Mouse (Mus musculus) thymus, postnatal 14 days (tissue): ENCODE data around the gene Cox7a1.
"Not testable (repeated sequence)": the region's sequence is repeated elsewhere in the genome, so short reads cannot be mapped to it uniquely, and the experiment has no call there.

Source experiments
- DNase-seq: peaks from one replicate; pipeline ENCODE4 v3.0.0; 2021

Cox7a1 gene

DNA sequence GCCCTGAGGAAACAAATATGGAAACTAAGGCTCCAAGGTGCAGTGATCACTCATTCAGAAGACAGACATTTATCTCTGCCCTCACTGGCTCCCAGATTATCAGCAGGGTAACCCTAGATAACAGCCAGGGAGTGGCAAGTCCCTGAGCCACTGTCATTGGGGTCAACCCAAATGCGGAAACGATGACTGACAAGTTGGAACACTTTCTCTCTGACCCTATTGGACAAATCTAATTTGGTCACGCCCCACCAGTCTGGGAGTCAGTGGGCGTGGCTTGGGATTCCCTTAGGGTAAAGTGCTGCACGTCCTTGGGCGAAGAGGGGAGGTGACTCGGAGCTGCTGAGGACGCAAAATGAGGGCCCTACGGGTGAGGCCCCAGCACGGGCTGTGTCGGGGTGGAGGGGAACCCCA lies at the start of gene Cox7a1:
Gene Cox7a1, plus strand, starts transcription at position 266 of the 411 bp plus-strand sequence.
- peak; percentile 91 for DNase-seq

- no peak for DNase-seq
These were observed 47.1 kb upstream of the Cox7a1 start for GRCm38 (mm10) chr7:30136826-30137225.

DNA sequence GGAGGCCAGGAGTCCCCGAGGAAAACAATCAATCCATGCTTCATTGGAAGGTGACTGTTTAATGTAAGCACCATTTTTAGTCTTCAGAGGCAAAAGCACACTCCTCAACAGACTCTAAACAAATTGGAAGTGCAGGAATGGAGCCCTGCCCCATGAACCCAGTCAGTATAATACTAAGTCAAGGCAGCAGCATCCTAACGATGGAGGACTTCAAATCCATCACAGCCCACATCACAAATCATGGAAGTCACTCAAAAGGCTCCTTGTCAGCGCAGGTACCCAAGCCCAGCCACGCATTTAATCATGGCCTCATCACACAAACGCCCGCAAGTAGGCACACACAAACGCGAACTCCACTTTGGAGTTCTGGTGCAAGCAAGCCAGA lies 40.8 kb upstream of the Cox7a1 start:
- no peak for DNase-seq

GRCm38 (mm10) chr7:30143555-30144209 lies 40.3 kb upstream of the Cox7a1 start:
- peak; percentile 75 for DNase-seq

DNA sequence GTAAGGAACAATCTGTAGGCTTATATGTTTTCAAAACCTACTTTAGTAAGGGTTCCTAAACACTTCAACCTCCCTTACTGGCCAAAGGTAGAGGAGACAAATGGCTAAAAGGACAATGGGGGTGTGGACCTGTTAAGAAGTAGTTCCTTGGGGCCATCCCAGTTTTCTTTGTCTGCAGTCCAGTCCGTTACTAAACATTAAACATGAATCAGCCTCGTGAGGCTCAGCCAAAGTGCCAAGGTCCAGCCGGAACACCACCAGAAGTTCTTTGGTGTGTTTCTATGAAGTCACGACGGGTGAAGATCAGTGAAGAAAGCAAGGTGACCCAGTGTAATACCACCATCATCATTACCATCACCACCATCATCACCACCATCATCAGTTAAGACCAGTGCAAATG lies 36.9 kb upstream of the Cox7a1 start:
- DNase-seq = no peak

GRCm38 (mm10) chr7:30154040-30154439 lies 29.9 kb upstream of the Cox7a1 start:
- DNase-seq = no peak

GRCm38 (mm10) chr7:30155507-30155906 lies 28.4 kb upstream of the Cox7a1 start:
- no peak for DNase-seq

DNA sequence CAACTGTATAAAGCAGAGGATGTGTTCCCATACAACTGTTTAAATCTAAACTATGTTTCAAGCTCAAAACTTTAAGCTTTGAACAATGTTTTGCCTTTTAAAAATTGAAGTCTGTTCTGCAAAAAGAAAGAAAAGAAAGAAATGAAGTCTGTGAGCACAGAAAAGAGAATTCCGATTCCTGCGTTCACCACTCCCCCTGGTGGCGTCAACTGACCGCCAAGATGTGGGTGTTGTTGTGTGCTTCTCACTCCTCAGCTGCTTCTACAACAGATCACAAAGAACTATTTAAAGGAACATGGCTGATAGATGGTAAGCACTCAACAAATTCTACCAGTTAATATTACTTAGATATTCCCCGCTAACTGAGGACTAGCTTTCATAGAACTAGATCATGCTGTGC lies 20.8 kb upstream of the Cox7a1 start:
- no peak for DNase-seq

DNA sequence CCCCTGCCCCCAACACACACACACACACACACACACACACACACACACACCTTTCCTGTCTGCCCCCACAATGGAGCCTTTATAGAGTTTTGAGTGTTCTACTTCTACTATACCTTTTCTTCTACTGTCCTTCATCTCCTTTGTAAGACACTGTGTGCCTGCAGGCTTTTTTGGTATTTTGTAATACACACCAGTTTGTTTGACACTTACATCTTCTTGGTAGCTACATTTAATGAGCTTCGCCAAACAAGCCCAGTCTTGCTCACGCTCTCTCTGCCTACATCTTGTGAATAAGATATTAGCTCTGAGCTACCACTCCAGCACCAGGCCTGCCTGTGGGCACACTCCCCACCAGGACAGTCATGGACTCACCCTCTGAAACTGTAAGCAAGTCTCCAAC lies 19.2 kb upstream of the Cox7a1 start:
- no peak for DNase-seq

- no peak for DNase-seq
These were observed 14.9 kb upstream of the Cox7a1 start for GRCm38 (mm10) chr7:30168914-30169582.

DNA sequence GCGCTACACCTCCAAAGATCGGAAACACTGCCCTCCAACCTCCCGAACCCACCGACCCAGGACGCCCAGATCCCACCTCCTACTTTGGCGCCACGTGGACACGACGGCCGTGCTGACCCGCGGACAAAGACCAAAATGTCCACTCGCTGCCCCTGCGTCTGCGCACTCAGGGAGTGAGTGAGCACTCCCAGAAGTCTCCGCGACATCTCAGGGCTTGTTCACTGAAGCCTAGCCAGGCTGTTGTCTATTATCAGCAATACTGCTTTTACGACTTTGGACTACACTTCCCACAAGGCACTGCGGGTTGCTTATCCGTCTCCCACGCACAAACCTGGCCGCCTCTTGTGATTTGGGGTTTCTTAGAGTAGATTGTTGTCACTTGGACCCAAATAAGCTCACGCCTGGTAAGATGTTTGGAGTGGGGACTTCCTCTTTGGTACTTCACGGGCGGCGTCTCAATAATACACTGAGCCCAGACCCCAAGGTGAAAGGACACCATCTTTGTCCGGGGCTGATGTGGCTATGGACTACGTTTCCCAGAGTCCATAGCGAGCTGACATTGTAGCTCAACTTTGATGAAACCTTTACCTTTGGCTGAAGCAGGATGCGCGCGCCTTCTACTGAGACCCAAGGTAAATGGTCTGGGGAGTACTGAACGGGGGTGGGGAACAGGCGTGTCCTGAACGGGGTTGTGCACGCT lies 14.2 kb upstream of the Cox7a1 start, which contains the start of gene Zfp146:
Gene Zfp146, minus strand, starts transcription at position 168 of the 700 bp plus-strand sequence.
- DNase-seq = peak; percentile 90

- DNase-seq = no peak
These were observed 13.5 kb upstream of the Cox7a1 start for GRCm38 (mm10) chr7:30170283-30170951.

GRCm38 (mm10) chr7:30176474-30176873 lies 7.5 kb upstream of the Cox7a1 start:
- DNase-seq = peak; percentile 53

GRCm38 (mm10) chr7:30178256-30178655 lies 5.7 kb upstream of the Cox7a1 start:
- no peak for DNase-seq

- peak; percentile 78 for DNase-seq
These were observed 2.6 kb upstream of the Cox7a1 start for GRCm38 (mm10) chr7:30181308-30181707.

DNA sequence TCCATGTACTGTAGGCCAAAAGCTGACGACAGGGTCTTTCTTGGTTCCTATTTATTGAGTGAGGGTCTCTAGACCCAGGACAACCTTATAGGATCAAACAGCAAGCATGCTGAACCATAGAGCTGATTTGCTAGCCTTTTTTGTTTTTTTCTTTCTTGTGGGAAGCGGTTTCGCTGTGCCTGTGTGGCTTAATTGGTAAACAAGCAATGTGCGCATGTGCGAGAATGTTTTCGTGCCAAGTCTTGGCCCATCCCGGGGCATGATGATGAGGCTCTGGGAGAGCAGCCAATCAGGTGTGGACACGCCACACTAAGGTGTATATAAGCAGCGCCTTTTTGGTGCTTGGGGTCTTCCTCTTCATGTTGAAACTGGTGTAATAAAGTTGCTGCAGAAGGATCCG lies 2.0 kb upstream of the Cox7a1 start:
- DNase-seq = not testable (repeated sequence)

GRCm38 (mm10) chr7:30183189-30183588 lies 755 bp upstream of the Cox7a1 start:
- DNase-seq = not testable (repeated sequence)

GRCm38 (mm10) chr7:30184641-30185348 lies 851 bp downstream of the Cox7a1 start:
- DNase-seq = no peak

- no peak for DNase-seq
These were observed 4.6 kb downstream of the Cox7a1 start for GRCm38 (mm10) chr7:30188344-30189115.

GRCm38 (mm10) chr7:30189116-30189491 lies 5.2 kb downstream of the Cox7a1 start:
- no peak for DNase-seq

DNA sequence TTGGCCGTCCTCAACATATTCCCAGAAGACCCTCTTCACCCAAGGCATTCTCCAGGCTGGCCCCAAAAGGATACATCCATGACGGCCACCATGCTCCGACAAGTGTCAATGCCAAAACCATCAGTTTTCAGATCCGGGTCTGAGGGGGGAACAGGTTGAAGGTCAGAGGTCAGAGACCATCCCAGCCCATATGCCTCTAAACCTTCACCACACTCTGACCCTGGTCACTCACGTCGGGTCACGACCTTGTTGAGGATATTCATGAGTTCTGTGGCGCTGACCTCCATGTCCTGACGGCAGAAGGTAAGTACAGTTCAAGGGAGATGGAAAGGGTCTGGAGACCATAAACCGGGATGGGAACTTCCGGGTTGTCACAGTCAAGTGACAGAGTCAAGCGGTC lies 8.1 kb downstream of the Cox7a1 start:
- no peak for DNase-seq

- no peak for DNase-seq
These were observed 9.1 kb downstream of the Cox7a1 start for GRCm38 (mm10) chr7:30193013-30193412.
